Comparison of ENCODE assay signal across 25 mouse cellular contexts in genomic region chr3:87079751-87080150, GRCm38 (mm10).
"Had no signal": no experiment of that assay in that cellular context is flagged by ENCODE, and none has a peak within 500 bp of the region (broad histone marks: within the 10 kb centered on the region; RNA-seq: fewer than 3 reads in every experiment).

No protein-coding gene starts in this region.

- H3K9ac ChIP-seq: heart, embryonic 12.5 days; hindbrain, embryonic 12.5 days; hindbrain, embryonic 14.5 days; intestine, embryonic 15.5 days; limb, embryonic 12.5 days; liver, embryonic 13.5 days had no signal

- ATAC-seq: hindbrain, embryonic 16.5 days; inflammation-experienced regulatory T-cells, adult 6 months; intestine, embryonic 15.5 days; intestine, postnatal 0 days had no signal

- H3K27me3 ChIP-seq: heart, embryonic 12.5 days; hindbrain, embryonic 12.5 days; intestine, embryonic 15.5 days; limb, embryonic 12.5 days; liver, embryonic 13.5 days had no signal

- H3K4me1 ChIP-seq: heart, embryonic 12.5 days; hindbrain, embryonic 10.5 days; hindbrain, embryonic 12.5 days; intestine, embryonic 15.5 days; limb, embryonic 12.5 days; liver, embryonic 13.5 days had no signal

- H3K4me2 ChIP-seq: heart, embryonic 12.5 days; hindbrain, embryonic 12.5 days; hindbrain, embryonic 14.5 days; intestine, embryonic 15.5 days; limb, embryonic 12.5 days; liver, embryonic 11.5 days; liver, embryonic 13.5 days had no signal

- H3K4me3 ChIP-seq: gastrocnemius, adult 2 months; heart, adult 2 months; heart, embryonic 12.5 days; hindbrain, embryonic 10.5 days; hindbrain, embryonic 12.5 days; intestine, embryonic 15.5 days; layer of hippocampus, adult 2 months; left cerebral cortex, adult 2 months; limb, embryonic 10.5 days; limb, embryonic 12.5 days; liver, embryonic 13.5 days had no signal

- H3K27ac ChIP-seq: gastrocnemius, adult 2 months; heart, adult 2 months; hindbrain, embryonic 10.5 days; hindbrain, embryonic 12.5 days; hindbrain, embryonic 14.5 days; intestine, embryonic 15.5 days; layer of hippocampus, adult 2 months; left cerebral cortex, adult 2 months; limb, embryonic 10.5 days; limb, embryonic 12.5 days; liver, embryonic 13.5 days had no signal

- H3K9me3 ChIP-seq: heart, embryonic 12.5 days; hindbrain, embryonic 10.5 days; hindbrain, embryonic 12.5 days; intestine, embryonic 15.5 days; limb, embryonic 10.5 days; limb, embryonic 12.5 days; liver, embryonic 13.5 days had no signal

- DNase-seq: gastrocnemius, adult 2 months; gastrocnemius, postnatal 10 days; gastrocnemius, postnatal 25 days; heart, adult 2 months; heart, postnatal 10 days; heart, postnatal 4 days; kidney, adult 18-20 months; kidney, adult 8-10 months; kidney, postnatal 25 days; kidney, postnatal 4 days; liver; liver, embryonic 13.5 days had no signal
